Mouse (Mus musculus) adrenal gland, adult 10 weeks (tissue): Measurements from ENCODE around the gene Smdt1. TPM values are rescaled to one million over a fixed set of nuclear protein-coding genes. Genes with fewer than 3 reads are reported as not detected.

Source experiments
- polyA plus RNA-seq: library from polyadenylated mRNA; stranded (reverse); fragments of 350-450 nt; fragmentation: Illumina TruSeq; extraction: RNeasy Lipid Tissue Mini Kit (QIAGEN cat#74804); gene quantifications from one replicate; pipeline ENCODE4 v1.2.3, GENCODE M21; 2014; ENCODE audit warnings: low read depth, low replicate concordance

The Smdt1 gene
- 42.5 TPM for polyA plus RNA-seq

GRCm38 (mm10) chr15:82338593-82339112 is at the start of gene Smdt1, which contains the start of the genes Naga and Pheta2:
Gene Smdt1 (plus strand): TSS chr15:82338959.
Gene Naga (minus strand): TSS chr15:82338925.
Gene Pheta2 (plus strand): TSS chr15:82338942.

DNA sequence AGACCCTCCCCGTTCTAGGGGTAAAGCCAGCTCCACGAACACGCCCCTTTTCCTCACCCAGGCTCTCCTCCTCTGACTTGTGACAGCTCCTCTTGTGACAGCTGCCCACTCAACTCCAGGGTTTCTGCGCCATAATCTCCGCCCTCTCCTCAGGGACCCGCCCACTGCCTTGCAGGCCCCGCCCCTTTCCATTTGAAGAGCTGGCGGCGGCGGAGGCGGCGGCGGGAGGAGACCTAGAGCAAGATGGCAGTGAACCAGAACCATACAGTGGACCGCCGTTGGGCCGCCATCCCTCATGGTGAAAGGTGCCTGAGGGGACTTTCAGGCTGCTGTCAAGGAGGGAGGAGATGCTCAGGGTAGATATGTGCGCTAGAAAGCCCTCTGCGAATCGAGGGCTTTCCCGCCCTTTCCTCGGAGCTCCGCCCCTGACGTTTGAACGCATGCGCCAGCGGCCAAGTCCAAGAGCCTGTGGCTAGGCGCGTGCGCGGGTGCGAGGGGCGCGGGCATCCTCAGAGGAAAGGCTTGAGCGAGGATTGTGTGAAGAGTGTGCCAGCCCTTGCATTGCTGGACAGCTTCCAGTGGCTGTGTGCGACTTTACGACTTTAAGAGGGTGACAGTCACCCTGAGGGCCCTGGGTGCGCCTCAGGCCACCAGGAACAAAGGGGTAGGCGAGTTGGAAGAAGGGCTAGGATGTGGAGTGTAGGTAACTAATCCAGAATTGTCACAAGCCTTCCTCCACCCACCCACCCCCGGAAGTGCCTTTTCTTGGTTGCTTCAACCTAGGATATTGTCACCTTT is 39.8 kb upstream of the Smdt1 start, which contains the start of gene Wbp2nl:
Gene Wbp2nl, plus strand, starts transcription at position 191 of the 798 bp plus-strand sequence.

GRCm38 (mm10) chr15:82354126-82354945 is 15.6 kb downstream of the Smdt1 start, which contains the start of gene Ndufa6:
Gene Ndufa6 (minus strand): TSS chr15:82354322.

DNA sequence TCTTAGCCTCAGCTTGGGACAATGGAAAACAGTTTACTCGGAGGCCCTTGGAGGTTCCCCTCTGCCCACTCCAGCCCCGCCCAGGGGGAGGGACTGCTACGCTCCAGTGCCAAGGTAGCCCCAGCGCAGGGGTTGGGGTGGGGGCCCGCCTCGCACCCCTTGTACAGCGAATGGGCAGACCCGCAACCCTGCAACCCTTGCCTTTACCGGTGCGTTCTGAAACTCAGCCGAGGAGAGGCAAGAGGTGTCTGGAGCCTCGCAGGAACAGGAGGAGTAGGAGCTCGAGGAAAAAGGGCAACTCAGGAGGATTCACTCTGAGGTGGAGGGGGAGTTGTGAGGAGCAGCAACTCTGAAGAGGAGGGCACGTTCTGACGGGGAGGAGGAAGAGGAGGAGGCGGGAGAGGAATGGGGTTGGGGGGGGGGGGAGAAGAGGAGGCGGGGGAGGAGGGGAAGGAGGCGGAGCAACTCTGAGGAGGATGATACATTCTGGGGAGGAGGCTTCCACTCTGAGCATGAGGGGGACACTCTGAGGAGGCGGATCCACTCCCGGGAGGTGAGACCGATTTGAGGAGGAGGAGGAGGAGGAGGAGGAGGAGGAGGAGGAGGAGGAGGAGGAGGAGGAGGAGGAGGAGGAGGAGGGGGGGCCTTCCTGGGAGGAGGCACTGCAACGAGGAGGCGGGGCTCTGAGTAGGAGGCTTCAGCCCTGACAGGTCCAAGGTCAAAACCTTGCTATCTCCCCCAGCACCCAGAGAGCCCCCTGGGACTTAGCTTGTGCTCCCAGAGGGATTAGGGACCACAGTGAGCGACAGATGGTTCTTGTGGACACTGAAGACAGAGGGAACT is 41.3 kb downstream of the Smdt1 start, which contains the start of gene Cyp2d22:
Gene Cyp2d22, minus strand, starts transcription at position 390 of the 843 bp plus-strand sequence.

DNA sequence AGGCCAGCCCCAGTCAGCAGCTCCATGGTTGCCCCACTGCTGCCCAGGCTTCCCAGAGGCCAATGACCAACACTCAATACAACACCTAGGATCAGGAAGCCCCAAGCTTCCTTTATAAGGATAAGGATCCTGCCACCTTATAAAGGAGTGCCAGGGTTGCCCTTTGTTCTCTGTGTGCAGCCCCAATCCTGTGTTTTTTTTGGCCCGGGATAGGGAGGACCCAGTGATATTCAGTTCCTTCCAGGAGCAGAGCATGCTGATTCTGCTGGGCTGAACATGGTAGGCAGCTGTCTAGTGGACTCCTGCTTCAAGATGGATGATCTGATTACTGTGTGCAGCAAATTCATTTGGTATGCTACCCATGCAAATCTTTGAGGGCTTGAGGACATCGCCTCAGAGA is 55.2 kb downstream of the Smdt1 start, which contains the start of gene Cyp2d11:
Gene Cyp2d11, minus strand, starts transcription at position 101 of the 400 bp plus-strand sequence.

Other genes with a start within 250 kb of the Smdt1 start
- 1.9 TPM for gene Ccdc134, start 211.0 kb upstream of the Smdt1 start, polyA plus RNA-seq
- 14.1 TPM for gene Srebf2, start 191.8 kb upstream of the Smdt1 start, polyA plus RNA-seq
- gene Shisa8, start 126.1 kb upstream of the Smdt1 start, polyA plus RNA-seq, result not detected
- not detected for gene Tnfrsf13c, start 114.6 kb upstream of the Smdt1 start, polyA plus RNA-seq
- not detected for gene Cenpm, start 94.2 kb upstream of the Smdt1 start, polyA plus RNA-seq
- gene 1500009C09Rik, start 86.6 kb upstream of the Smdt1 start, polyA plus RNA-seq, result not detected
- gene Sept3, start 64.1 kb upstream of the Smdt1 start, polyA plus RNA-seq, result 2.0 TPM
- not detected for gene Wbp2nl, start 40.0 kb upstream of the Smdt1 start, polyA plus RNA-seq
- gene Naga, start within 50 bp of the Smdt1 start, polyA plus RNA-seq, result 15.0 TPM
- gene Pheta2, start within 50 bp of the Smdt1 start, polyA plus RNA-seq, result not detected
- gene Ndufa6, start 15.4 kb downstream of the Smdt1 start, polyA plus RNA-seq, result 353 TPM
- 18.1 TPM for gene Cyp2d22, start 41.3 kb downstream of the Smdt1 start, polyA plus RNA-seq
- gene Cyp2d11, start 55.1 kb downstream of the Smdt1 start, polyA plus RNA-seq, result not detected
- not detected for gene Cyp2d10, start 68.2 kb downstream of the Smdt1 start, polyA plus RNA-seq
- not detected for gene Cyp2d9, start 94.5 kb downstream of the Smdt1 start, polyA plus RNA-seq
- gene Cyp2d12, start 216.1 kb downstream of the Smdt1 start, polyA plus RNA-seq, result not detected